Mouse (Mus musculus) spleen, postnatal 10 days (tissue): ENCODE measurements around the gene Csk.

Experiments
- DNase-seq, 2 experiments: peaks; one replicate each; pipeline ENCODE4 v3.0.0; 2021 to 2022; ENCODE audit warnings: low spot score in 2 of 2

Csk gene

DNA sequence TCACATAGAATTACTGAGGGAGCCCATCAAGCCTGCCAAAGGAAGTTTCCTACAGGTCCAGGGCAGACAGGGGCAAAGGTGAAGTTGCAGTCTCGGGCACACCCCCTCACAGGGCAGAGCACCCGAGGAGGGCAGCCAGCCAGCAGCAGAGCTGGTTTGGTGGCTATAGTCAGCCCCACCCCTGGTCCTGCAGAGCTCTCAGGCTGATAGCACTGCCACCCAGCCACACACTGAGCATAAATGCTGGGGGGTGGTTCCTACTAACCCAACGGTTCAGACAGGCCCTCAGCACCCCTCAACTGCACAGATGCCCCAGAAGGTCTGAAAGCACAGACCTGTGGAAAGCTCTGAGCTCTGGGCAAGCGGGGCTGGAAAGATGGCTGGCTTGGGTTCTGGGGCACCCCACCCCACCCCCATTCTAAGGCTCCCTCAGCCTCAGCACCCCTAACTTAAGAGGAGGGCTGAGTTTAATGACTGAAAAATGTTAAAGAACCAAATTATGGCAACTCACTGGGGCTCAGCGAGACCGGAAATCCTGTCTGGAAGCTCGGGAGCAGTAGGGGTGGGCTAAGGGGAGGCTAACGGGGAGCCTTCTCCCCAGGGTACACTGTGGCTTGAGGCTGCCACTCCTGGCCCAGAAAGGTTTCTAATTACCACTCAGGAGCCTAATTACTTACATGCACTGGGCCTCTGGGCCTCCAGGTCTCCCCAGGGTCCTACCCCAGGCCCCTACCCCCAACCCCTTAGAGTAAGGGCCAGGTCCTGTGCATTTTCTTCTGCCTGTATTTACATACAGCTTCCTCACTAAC lies 14.6 kb downstream of the Csk start:
- DNase-seq, result peak; percentile 64 to 87

DNA sequence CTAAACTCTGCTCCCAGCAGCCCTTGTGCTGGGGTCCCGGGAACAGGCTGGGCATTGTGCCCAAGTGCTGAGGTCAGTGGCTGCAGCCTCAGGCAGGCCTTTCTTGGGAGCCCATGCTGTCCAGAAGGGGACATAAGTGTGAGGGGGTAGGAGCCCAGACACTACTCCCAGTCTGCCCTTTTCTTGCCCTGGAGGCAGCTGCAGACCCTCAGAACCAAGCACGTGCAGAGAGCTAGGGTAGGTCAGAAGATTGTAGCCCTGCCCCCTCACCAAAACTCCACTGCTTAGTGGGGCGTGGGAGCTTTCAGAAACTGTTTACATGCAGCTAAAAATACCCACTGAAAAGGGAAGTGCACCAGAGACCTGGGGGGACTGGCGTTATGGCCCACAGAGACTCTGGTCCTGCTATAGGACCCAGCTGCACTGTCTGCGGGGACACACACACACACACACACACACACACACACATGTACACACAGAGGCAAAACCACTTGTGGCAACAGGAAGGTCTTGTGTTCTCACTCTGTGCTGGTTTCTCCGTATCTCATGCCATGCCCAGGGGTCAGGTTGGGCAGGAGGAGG lies 15.6 kb downstream of the Csk start:
- DNase-seq, result peak; percentile 39 to 72

DNA sequence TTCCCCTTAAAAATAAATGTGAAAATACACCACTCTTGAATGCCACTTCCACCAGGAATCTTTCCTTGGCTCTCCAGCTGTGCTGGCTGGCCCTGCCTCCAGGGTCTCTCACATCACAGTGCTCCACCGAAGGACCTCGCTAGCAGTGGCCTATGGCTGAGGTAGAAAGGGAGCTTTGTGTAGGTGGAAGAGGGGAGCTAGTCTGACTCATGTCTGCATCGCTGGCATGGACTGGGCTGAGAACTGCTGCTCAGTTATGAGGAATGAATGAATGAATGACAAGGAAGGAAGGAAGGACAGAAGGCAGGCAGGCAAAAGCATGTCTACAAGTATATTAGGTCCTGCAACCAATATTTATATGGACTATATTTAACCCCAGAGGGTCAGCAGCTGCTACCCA lies 16.2 kb downstream of the Csk start:
- peak in 1 of 2 experiments; percentile 19 for DNase-seq

DNA sequence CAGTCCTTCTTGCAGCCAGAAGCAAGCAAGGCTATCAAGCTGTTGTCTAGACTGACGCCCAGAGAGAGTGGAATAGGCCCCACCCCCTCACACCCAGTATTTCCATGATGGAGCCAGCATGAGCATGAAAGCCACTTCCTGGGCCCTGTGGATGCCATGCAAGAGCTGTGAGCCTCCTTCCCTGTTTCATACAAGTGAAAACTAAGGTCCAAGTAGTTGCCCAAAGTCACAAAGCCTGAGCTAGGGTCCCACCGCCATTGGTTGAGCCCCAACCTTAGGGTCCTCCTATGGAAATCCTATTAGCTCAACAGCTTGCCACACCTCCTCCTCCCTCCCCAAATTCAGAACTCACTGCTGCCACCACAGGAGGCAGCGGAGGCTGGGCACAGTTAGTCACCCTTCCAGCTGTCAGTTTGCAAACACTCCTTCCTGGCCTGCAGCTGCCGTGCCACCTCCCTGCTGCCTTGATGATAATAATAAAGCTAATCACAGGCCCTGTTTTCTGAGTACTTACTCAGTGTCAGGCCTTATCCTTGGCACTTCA lies 19.9 kb downstream of the Csk start:
- peak; percentile 27 to 71 for DNase-seq

DNA sequence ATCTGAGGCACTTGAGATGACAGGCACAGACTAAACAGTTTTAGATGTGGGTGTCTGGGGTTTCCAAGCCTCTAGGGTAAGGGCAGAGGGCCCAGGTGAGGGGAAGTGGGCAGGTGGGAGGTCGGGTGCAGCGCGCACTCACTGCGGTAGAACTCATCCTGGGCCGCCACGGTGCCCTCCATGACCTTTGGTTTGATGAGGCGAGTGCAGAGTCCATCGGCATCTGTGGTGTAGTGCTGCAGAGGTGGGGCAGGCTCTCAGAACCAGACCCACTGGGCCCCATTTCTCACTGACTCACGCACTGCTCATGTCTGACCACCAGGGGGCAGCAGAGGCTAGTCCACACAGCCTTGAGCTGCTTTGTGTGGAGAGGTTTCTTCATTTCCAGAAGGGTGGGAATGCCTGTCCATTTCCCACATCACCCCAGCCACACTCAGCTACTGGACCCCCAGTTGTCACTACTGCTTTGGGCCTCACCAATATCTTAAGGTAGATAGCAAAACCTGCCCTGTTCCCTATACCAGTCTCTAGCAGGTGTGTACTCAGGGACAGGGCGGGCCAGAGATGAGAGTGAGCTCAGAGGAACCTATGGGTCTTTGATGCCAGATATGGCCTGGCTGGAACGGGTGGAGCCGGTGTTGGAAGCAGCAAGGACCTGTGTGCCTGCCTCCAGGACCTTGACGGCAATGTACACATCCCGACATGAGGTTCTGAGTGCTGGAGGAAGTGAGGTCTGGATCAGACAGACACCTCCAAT lies 24.1 kb downstream of the Csk start:
- peak; percentile 87 for DNase-seq

DNA sequence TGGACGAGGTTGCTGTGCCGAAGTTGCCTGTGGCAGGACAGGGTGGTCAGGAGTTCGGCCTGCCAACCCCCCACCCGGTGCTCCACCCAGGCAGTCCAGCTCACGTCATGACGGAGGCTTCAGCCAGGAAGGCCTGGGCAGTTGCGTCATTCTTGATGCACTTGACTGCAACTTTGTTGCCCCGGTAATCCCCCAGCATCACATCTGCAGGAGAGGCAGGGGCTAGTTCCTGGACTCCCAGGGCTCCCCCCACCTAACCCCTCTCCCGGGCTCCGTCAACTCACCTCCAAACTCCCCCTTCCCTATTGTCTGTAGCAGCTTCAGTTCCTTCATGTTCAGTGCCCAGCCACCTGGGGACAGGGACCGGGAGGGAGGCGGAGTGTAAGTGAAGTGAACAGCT lies 24.7 kb downstream of the Csk start:
- DNase-seq, result no peak

DNA sequence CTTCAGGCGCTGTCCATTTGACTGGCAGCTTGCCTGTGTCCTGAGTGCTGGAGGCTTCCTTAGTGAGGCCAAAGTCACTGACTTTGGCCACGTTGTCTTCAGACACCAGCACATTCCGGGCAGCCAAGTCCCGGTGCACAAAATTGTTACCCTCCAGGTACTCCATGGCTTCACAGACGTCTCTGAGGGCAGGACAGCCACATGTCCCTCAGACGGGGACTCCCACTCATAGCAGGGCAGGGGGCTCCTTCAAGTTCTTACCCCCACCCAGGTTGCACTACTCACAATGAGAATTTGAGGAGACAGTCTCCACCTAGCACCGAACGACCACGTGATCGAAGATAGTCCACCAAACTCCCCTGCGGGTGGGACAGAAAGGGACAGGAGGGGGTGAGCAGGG lies 25.5 kb downstream of the Csk start:
- no peak for DNase-seq

DNA sequence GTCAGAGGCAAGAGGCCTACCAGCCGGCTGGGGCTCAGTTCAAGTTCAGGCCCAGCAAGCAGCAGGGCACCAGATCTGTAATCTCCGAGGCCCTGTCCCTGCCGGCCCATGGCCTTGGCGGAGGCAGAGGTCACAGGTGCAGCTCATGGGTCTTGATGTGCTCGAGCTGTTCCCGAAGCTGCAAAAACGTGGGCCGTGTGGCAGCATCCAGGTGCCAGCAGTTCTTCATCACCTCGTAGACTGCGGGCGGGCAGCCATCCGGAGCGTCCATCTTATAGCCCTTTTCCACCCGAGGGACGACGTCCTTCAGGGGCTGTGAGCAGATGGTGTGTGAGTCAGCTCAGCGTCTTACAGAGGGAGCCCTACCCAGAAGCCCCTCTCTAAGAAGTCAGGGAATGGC lies 26.2 kb downstream of the Csk start:
- no peak for DNase-seq

DNA sequence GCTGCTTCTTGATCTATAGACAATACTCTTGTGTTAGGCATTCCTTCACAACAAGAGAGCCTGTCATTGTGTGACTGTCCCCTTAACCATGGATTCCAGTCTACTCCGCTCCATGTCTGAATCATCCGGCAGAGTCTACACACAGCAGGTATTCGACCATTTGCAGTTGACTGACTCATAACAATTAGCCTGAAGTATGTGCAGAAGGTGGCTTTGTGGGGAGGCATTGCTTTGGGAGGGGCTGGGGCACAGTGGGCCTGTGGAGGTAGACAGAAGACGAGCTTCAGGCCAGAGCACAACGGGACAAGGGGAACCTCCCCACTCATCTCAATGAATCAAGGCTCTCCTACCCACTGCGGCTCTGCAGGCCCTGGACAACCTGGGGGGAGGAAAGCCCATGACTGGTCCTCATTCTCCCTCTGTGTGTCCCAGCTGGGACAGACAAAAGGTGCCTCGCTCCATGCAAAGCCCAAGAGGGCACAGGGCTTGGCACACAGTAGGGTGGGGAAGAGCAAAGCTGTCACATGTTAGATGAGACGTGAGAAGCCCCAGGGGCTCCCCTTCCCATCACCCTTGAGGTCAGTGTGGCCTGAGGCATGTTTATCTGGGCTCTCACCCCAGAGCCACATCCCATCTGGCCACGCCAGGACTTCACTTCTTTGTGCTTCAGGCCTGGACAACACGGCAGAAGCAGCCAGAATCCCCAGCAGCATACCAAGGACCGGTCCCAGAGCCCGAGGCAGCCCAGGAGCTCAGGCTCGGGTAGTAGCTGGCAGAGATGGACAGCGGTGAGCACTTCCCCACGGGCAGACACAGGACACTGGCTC lies 27.5 kb downstream of the Csk start:
- no peak for DNase-seq

DNA sequence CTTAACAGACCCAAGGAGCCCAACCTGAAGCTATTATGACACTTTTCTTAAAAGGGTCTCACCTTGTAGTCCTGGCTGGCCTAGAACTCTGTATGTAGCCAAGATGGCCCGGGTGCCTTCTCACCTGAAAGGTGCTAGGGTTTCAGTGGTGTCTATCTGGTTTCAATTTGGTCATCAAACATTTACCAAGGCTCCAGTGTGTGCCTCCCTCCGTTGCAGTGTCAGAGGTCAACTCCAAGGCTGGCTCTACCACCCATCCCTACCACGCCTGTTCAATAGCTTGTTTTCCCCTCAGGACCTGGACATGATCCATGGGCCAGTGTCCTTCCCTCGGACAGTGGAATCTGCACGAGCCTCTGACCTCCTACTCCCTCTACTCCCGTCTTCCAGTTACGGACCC lies 29.1 kb downstream of the Csk start:
- no peak for DNase-seq

DNA sequence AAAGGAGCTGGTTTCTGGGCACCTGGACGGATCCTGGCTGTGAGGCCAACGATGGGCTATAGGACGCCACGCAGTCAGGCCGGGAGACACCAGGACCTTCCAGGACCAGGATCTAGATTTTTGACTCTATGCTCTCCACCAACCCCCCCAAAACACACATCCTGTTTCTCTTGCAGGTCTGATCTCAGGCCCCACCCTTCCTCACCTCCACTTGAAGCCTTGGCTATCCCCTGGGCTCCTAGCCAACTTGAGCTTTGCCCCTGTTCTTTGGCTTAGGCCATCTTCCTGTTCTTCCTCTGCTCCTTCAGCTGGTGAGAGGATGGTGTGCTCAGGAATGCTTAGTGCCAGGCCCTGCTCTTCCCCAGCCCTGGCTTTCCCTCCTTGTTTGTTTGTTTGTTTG lies 32.8 kb downstream of the Csk start, which contains the start of gene Lman1l:
TSS of gene Lman1l (minus strand) at position 101 of the 400 bp plus-strand sequence.
- DNase-seq, result no peak

DNA sequence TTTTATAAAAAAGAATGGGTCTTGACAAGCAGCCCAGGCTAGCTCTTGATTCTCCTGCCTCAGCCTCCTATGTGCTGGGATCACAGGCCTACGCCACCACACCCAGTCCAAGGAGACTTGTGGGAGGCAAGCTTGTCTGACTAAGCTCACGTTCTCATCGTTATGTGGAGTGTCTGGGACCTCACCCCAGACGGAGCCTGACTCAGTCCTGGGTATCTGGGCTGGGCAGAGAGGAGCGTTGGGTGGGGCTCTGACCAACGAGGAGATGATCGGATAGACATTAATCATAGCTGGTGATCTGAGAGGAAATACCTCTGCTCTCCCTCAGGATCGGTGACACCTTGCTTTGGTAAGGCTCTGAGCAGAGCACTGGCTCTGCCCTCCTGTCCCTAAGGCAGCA lies 34.6 kb downstream of the Csk start:
- no peak for DNase-seq

DNA sequence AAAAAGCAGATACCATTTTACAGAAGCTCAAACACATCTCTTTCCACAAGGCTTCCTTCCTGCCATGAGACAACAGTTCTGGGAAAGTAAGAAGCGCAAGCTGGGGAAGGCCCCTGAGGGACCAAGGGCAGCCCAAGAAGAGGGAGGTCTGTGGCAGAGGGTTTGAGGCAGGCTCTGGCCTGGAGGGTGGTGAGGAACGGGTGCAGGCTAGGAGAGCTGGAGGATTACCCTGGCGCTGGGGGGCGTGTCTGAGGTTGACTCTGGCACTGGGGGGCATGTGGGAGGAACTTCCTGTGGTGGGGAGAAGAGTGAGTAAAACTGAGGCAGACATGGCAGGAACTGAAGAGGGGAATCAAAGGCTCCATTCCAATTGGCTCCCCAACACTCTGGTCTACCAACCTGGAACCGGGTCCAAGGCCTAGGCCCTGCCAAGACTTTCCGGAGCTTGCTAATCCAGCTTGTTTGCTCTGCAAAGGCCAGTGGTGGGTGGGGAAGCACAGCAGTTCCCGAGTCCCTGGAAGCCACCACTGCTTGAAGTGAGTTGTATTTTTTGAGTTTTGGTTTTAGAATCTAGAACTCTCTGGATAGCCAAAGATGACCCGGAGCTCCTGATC lies 35.8 kb downstream of the Csk start:
- DNase-seq, result no peak

DNA sequence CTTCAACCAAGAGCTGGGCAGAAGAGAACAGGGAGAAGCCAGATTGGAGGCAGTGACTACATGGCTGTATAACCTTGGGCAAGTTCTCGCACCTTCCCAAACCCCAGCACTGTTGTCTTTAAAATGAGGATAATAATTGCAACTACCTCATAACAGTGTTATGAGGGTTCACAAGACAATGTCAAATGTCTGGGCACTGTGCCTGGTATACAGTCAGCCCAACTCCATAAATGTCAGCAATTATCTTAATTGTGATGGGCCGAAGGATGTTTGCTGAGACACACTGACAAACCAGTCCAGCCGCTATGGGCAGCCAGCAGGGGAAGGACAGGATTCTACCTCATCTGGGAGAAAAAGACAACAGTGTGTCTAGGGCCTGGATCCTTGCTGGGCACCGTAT lies 38.6 kb downstream of the Csk start:
- no peak for DNase-seq

DNA sequence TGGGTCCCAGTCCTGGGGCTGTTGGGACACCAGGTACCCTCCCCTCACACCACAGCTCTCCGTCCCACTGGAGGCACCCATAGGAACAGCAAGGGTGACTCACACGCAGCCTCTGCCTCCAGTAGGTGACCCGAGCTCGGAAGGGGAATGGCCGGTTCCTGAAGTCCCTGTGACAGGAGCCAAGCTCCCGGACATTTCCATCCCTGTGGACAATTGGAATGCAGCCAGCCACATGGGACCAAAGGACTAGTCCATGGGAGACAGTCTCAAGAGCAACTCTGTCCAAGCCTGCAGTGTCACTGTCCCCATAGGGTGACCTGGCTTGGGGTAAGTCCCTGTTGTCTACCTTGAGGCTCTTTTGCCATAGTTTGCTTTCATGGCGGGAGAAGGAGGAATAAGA lies 39.5 kb downstream of the Csk start:
- no peak for DNase-seq

DNA sequence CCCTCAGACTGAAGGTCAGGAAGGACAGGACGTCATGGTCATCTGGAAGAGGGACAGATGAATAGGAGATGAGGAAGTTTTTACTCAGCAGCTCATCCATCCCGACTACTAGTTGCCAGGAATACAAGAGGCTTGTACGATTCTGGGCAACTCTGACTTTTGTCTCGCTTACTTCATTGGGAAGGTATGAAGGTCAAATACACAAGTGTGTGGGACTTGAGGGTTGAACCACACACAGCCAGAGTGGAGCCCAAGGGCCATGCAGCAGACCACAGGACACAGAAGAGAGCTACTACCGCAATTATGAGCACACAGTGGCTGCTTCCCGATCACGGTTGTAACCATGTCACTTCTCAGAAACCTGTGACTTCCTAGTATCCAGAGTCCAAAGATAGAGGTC lies 40.8 kb downstream of the Csk start:
- no peak for DNase-seq

DNA sequence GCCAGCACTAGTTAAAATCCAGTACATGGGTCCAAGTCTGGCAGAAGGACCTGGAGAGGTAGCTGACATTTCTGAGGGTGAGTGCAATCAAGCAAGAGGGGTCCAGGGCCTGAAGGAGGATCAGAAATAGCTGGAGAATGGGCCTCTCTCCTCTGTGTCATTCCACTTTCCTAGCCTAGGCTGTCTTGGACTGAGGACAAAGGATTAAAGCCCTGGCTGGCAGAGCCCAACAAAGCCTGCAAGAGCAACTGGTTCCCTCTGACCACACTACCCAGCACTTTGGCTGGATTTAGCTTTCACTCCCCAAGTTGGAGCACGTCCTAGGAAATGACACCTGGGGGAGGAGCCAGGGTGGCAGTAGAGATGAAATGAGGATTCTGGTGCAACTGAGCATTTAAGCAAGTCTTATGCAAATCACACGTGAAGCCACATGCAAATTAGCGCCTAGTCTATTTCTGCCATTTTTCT lies 43.0 kb downstream of the Csk start:
- no peak for DNase-seq

DNA sequence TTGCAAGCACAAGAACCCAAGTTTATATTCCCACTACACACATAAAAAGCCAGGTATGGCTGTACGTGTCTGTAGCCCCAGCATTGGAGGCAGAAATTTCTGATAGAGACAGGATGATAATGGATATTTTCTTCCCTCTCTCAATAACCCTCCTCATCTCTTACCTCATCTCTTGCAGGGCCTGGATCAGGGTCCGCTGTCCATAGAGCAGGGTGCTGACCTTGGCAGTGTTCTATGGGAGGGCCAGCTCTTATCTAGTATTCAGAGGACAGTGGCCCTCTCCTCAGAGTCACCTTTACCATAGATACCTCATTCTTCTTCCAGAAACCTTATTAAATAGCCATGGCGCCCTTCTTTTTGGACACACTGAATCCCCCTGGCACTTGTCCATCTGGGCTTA lies 43.6 kb downstream of the Csk start:
- DNase-seq, result no peak

DNA sequence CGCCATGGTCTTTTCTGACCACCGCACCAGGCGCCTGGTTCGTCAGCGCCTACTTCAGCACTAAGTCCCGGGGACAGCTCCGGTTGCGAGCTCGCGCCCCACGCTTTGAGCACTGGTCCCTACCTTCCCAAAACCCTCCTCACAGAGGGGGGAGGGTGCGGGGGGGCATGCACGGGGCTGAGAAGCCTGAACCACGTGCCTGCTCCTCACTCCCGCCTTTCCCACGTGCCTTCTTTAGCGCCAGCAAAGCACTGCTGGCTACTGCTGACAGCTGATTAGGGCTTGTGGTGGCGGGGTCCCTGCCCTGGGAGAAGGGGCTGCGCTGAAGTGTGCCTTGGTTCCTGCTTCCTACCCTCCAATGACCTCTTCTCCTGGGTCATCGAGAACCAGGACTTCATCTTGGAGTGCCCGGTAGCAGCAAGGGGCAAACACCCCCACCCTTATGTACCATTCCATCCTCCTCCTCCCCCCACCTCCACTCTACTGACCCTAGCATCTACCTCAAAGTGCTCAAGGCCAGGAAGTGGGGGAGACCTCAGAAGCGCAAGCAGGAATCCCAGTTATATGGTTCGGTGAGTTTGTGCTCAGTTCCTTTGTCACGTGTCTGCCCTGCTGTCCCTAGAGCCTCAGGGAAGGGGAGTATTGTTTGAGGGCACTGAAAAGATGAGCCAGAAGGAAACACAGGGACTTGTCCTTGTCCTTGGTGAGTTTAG lies 47.1 kb downstream of the Csk start, which contains the start of gene Cplx3:
TSS of gene Cplx3 (minus strand) at position 143 of the 713 bp plus-strand sequence.
- DNase-seq, result peak in 1 of 2 experiments; percentile 72

DNA sequence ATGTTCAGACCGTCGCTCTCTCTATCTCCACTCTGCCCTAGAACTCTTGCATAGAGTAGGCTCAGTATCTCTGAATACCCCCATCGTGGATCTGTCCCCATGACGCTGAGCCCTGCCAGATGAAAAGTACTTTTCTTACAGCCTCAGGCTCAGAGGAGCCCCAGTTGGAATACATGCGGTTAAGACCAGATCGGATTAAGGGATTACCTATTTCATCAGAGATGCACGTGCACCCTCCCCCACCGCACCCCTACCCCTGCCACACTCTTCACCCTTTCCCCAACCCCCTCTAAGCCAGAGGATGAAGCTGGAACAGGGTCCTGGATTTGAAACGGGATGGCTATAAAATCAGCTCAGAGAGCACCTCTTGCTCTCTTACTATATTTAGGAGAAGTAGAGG lies 47.9 kb downstream of the Csk start:
- no peak for DNase-seq
